Mouse (Mus musculus) forebrain, embryonic 10.5 days (tissue): ENCODE results near the gene Fam3c. TPM values are rescaled to one million over a fixed set of nuclear protein-coding genes. Genes with fewer than 3 reads are reported as not detected.

Experiments used
- DNase-seq: peaks from one replicate; pipeline ENCODE4 v3.0.0-alpha.2; 2017; ENCODE audit warnings: low spot score; ENCODE audit errors: extremely low spot score
- H3K27ac ChIP-seq: fragments of 300-500 bp; sonication (generic); 2 replicates; pipeline ENCODE4 v1.5.1; 2016; ENCODE audit warnings: mild to moderate bottlenecking
- H3K27me3 ChIP-seq: fragments of 300-500 bp; sonication (generic); 2 replicates; pipeline ENCODE4 v1.6.1; 2016; ENCODE audit warnings: mild to moderate bottlenecking; ENCODE audit not compliant: poor library complexity, severe bottlenecking
- H3K36me3 ChIP-seq: fragments of 300-500 bp; sonication (generic); replicated peaks from 2 replicates; pipeline ENCODE4 v1.6.1; 2016; ENCODE audit warnings: mild to moderate bottlenecking, moderate library complexity
- H3K4me1 ChIP-seq: fragments of 300-500 bp; sonication (generic); 2 replicates; pipeline ENCODE4 v1.6.1; 2016
- H3K4me3 ChIP-seq: fragments of 300-500 bp; sonication (generic); 2 replicates; pipeline ENCODE4 v1.5.1; 2016; ENCODE audit warnings: mild to moderate bottlenecking, moderate library complexity
- H3K9me3 ChIP-seq: fragments of 300-500 bp; sonication (generic); 2 replicates; pipeline ENCODE4 v1.6.1; 2016; ENCODE audit warnings: mild to moderate bottlenecking, moderate library complexity
- WGBS: fragments of 180-500 bp; shearing (Covaris S2); methylation state at CpG from one replicate; pipeline ENCODE4 v1.1.7; 2016; 5-methylcytosine and 5-hydroxymethylcytosine counted together
- polyA plus RNA-seq: library from polyadenylated mRNA; unstranded; fragments of >200 nt; fragmentation: Nextera tagmentation; extraction: Ambion mirVana; gene quantifications from 2 replicates; pipeline ENCODE4 v1.2.1, GENCODE M21; 2016

Fam3c gene
- polyA plus RNA-seq, 1 experiment from 2014 or later: 31.8 TPM

DNA sequence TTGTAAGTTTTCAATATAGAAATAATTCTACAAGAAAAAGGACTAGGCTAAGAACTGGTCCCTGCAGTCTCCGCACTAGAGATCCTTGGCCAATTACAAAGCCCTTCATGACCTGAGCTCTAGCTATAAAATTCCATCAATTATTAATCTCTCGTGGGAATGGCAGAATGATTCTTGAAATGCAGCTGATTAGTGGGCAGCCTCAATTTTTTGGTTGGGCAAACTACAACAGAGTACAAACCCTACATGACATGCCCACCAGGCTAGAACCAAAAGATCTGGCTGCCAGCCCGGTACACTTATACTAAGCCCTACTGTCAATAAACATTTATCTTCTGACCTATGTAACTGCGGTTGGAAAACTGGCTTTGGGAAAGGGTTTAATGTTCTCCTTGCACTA is 29.0 kb downstream of the Fam3c start:
- Histone ChIP-seq H3K4me3 (no peak overlapping the region), H3K36me3 (peaks cover 26% of the 10 kb centered on the region), H3K27me3 (no peaks in the 10 kb centered on the region), H3K9me3 (no peaks in the 10 kb centered on the region), H3K27ac (no peak overlapping the region), H3K4me1 (no peaks in the 10 kb centered on the region)
- no peak for DNase-seq
- 93% methylated on average over 4 of the region's 4 CpGs for WGBS

DNA sequence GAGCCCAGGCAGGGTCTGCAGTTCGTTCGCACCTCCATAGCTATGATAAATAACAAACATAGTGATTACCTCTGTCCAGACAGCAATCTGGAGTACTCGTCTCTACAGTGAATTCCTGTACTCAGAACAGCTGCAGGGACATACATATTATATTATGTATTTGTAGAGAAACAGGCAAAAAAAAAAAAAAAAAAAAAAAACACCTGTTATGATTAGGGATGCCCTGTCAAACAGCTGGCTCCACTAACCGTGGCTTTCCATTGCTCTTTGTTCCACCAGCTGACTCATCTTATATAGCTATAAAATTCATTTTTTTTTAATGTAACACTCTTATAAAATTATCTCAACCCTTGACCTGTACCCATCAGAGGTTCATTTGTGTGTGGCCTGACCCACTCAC is 29.8 kb downstream of the Fam3c start:
- DNase-seq: no peak
- 90% methylated on average over 4 of the region's 4 CpGs for WGBS
- Histone ChIP-seq H3K4me3 (no peak overlapping the region), H3K27ac (no peak overlapping the region), H3K9me3 (no peaks in the 10 kb centered on the region), H3K4me1 (no peaks in the 10 kb centered on the region), H3K27me3 (no peaks in the 10 kb centered on the region), H3K36me3 (peaks cover 31% of the 10 kb centered on the region)

DNA sequence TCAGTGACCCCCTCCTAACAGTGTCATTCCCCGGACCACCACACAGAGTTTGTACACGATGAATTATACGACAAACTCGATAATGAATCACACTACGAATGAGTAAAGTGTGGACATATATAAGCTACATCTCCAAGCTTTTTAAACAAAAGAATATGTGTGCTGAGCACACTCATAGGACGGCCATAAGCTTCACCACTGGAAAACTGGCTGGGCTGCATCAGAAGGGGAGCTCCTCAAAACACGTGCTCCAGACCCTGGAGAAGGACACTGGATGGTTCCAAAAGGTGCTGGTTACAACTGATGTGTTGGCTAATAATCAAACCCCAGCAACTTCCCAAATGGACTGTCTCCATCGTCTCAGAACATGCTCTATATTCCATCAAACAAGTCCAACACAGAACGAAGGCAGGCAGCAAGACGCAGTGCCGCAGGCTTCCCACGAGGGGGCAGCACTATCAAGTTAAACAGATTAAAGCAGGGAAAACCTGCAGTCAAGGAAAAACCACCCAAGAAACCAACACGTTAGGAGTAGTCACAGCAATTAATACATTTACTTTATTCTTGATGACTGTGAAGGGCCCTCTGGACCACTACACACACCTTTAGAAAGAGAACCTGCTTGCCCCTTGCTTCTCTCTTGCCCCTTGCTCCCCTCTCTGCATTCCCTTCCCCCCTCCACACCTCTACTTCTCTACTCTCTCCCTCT is 30.5 kb downstream of the Fam3c start:
- no peaks in the 10 kb centered on the region for H3K9me3 ChIP-seq
- H3K27me3 ChIP-seq: no peaks in the 10 kb centered on the region
- 62% methylated on average over 13 of the region's 13 CpGs for WGBS
- peaks cover 38% of the 10 kb centered on the region for H3K36me3 ChIP-seq
- H3K4me3 ChIP-seq: no peak overlapping the region
- H3K27ac ChIP-seq: no peak overlapping the region
- no peaks in the 10 kb centered on the region for H3K4me1 ChIP-seq
- peak; percentile 63 for DNase-seq

DNA sequence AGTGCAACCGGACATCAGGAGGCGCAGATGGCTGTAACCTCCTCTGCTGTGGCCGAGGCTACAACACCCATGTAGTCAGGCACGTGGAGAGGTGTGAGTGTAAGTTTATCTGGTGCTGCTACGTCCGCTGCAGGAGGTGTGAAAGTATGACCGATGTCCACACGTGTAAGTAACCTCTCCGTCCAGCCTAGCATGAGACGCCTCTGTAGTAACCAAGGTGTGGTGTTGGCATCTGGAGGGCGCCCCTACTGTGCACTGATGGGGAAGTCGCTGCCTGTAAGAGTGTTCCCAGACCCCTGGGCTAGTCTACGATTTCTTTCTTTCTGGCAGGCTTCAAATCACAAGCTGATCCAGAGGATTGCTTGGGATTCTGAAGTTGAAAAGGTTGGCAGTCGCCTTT is 58.0 kb downstream of the Fam3c start:
- no peaks in the 10 kb centered on the region for H3K9me3 ChIP-seq
- no peak for DNase-seq
- no peak overlapping the region for H3K4me3 ChIP-seq
- H3K36me3 ChIP-seq: no peaks in the 10 kb centered on the region
- 0 out of 2 replicates have a peak, but pooled peaks cover 9% of the 10 kb centered on the region for H3K27me3 ChIP-seq
- no peak overlapping the region for H3K27ac ChIP-seq
- WGBS: 63% methylated on average over 14 of the region's 14 CpGs
- H3K4me1 ChIP-seq: 0 out of 2 replicates have a peak, but pooled peaks cover 4% of the 10 kb centered on the region

DNA sequence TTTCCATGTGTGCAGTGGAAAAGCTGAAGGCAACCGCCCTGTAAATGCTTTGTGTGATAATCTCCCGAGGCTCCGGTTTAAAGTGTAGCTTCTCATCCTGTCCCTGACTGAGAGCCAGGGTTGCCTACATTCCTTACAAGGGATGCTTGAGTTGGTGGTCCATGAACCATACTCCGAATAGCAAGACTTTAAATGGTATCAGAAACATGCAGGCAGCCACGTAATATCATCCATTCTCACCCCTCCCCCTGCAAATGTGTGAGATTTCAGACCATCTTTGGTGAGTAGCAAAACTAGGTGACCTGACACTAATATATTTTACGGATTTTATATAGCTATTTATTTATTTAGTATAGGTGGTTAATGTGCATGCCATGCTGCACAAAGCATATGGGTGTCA is 59.0 kb downstream of the Fam3c start:
- no peak overlapping the region for H3K27ac ChIP-seq
- 0 out of 2 replicates have a peak, but pooled peaks cover 4% of the 10 kb centered on the region for H3K4me1 ChIP-seq
- H3K9me3 ChIP-seq: no peaks in the 10 kb centered on the region
- H3K4me3 ChIP-seq: no peak overlapping the region
- no peaks in the 10 kb centered on the region for H3K36me3 ChIP-seq
- DNase-seq: no peak
- WGBS: 85% methylated on average over 6 of the region's 6 CpGs
- peaks cover 15% of the 10 kb centered on the region for H3K27me3 ChIP-seq

DNA sequence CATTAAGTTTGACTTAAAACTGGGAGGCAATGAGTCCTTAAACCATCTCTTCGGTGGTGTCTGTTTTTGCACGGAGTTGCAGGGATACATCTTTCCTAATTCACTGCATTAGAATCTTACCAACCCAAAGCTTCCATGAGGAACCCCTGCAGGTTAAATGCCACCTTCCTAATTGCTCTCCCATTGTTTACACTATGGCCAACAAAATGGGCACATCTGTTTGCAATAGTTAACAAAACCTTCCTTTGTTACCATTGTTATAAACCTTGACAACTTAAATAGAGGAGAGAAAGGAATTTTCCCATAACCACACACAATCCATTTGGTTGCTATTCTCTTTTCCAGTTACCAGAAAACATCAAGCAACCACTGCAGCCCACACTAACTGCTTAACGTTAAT is 62.1 kb downstream of the Fam3c start:
- peaks cover 46% of the 10 kb centered on the region for H3K27me3 ChIP-seq
- DNase-seq: no peak
- no peaks in the 10 kb centered on the region for H3K9me3 ChIP-seq
- H3K4me1 ChIP-seq: peaks cover 13% of the 10 kb centered on the region
- H3K36me3 ChIP-seq: no peaks in the 10 kb centered on the region
- H3K27ac ChIP-seq: no peak overlapping the region
- H3K4me3 ChIP-seq: no peak overlapping the region
- 23% methylated on average over 3 of the region's 3 CpGs for WGBS

DNA sequence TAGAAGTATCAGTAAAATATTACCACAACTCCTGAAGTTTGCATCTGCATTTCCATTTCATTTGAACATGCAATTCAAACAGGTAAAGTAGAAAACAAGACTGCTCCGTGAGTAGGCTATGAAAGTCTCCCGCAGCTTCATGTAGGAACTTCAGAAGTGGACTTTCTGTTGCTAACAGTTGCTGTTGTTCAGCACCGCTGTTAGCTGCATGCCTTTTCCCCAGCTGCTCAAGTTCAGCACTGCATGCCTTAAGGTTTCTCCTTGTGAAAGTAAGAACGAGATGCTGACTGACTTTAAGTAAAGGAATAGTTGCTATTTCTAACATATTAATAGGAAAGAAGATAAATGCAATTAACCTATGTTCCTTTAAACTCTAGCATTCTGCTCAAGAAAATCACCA is 64.0 kb downstream of the Fam3c start:
- 51% methylated on average over 4 of the region's 4 CpGs for WGBS
- H3K27me3 ChIP-seq: peaks cover 58% of the 10 kb centered on the region
- H3K4me3 ChIP-seq: no peak overlapping the region
- no peak for DNase-seq
- peaks cover 28% of the 10 kb centered on the region for H3K4me1 ChIP-seq
- H3K27ac ChIP-seq: no peak overlapping the region
- H3K9me3 ChIP-seq: no peaks in the 10 kb centered on the region
- H3K36me3 ChIP-seq: no peaks in the 10 kb centered on the region

DNA sequence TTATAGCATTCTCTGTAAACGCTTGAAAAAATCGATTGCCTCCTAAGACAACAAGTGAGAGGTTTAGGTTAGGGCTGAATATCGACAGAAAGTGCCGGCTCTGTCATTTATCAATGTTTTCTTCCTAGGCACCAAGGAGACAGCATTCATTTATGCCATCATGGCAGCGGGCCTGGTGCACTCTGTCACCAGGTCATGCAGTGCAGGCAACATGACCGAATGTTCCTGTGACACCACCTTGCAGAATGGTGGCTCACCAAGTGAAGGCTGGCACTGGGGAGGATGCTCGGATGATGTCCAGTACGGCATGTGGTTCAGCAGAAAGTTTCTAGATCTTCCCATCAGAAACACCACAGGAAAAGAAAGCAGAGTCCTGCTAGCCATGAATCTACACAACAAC is 65.3 kb downstream of the Fam3c start:
- Histone ChIP-seq H3K4me3 (no peak overlapping the region), H3K9me3 (no peaks in the 10 kb centered on the region), H3K27ac (no peak overlapping the region), H3K27me3 (peaks cover 71% of the 10 kb centered on the region), H3K4me1 (peaks cover 28% of the 10 kb centered on the region), H3K36me3 (no peaks in the 10 kb centered on the region)
- 80% methylated on average over 8 of the region's 8 CpGs for WGBS
- DNase-seq: no peak

DNA sequence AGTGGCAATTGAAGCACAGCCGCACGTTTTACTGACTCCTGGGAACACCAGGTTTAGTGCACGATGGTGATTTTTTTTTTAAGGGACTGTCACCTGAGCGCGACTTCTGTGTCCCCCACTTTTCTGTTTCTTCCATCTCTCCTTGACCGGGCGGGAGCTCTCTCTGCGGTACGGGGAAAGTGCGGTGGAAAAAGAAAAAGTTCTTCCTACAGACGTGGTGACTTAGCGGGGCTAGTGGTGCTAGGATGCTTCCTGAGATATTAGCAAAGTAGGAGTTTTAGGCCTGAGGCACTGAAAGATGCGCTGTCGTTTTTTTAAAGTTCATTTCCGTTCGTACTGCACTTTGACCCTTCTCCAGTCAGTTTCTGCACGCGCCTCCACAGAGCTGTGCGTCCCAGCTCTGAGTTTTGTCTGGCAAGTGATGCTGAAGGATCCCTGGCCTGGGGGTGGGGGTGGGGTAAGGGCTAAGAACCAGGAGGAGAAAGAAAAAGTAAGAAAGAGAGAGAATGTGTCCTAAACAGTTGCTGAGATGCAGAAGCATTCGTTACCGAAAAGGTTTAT is 66.5 kb downstream of the Fam3c start:
- H3K4me1 ChIP-seq: peaks cover 28% of the 10 kb centered on the region
- no peaks in the 10 kb centered on the region for H3K9me3 ChIP-seq
- peak overlapping the region; percentile 57 for H3K4me3 ChIP-seq
- no peak overlapping the region for H3K27ac ChIP-seq
- peaks cover 68% of the 10 kb centered on the region for H3K27me3 ChIP-seq
- H3K36me3 ChIP-seq: no peaks in the 10 kb centered on the region
- 1% methylated on average over 21 of the region's 21 CpGs for WGBS
- no peak for DNase-seq

DNA sequence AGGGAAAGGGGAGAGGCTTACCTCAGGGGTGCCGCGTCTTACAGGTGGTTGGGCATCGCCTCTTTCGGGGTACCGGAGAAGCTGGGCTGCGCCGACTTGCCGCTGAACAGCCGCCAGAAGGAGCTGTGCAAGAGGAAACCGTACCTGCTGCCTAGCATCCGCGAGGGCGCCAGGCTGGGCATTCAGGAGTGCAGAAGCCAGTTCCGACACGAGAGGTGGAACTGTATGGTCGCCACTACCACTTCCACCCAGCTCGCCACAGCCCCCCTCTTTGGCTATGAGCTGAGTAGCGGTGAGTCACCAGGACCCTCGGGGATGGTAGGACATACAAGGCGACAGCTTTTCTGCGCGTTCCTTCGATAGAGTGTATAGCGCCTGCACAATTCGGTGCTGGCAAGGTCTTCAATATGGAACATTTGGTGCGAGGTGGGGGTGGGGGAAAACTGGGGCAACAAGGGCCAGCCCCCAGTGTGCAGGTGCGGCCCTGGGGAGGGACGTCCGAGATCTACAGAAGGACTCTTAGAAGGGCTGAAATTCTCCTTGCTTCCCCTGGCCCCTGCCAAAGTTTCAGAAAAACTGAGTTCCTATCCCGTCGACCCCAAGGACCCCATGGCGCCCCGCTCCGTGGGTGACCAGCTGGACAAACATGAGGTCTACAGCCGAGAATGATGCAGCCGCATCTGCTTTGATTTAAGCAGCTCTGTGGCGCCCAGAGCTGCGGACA is 67.1 kb downstream of the Fam3c start:
- H3K9me3 ChIP-seq: no peaks in the 10 kb centered on the region
- no peak overlapping the region; the same call in 1 of the 2 replicates for H3K27ac ChIP-seq
- H3K27me3 ChIP-seq: peaks cover 68% of the 10 kb centered on the region
- no peaks in the 10 kb centered on the region for H3K36me3 ChIP-seq
- under 1% methylated on average over 38 of the region's 38 CpGs for WGBS
- H3K4me1 ChIP-seq: peaks cover 25% of the 10 kb centered on the region
- peak; percentile 56 for DNase-seq
- H3K4me3 ChIP-seq: peak overlapping the region; percentile 57

DNA sequence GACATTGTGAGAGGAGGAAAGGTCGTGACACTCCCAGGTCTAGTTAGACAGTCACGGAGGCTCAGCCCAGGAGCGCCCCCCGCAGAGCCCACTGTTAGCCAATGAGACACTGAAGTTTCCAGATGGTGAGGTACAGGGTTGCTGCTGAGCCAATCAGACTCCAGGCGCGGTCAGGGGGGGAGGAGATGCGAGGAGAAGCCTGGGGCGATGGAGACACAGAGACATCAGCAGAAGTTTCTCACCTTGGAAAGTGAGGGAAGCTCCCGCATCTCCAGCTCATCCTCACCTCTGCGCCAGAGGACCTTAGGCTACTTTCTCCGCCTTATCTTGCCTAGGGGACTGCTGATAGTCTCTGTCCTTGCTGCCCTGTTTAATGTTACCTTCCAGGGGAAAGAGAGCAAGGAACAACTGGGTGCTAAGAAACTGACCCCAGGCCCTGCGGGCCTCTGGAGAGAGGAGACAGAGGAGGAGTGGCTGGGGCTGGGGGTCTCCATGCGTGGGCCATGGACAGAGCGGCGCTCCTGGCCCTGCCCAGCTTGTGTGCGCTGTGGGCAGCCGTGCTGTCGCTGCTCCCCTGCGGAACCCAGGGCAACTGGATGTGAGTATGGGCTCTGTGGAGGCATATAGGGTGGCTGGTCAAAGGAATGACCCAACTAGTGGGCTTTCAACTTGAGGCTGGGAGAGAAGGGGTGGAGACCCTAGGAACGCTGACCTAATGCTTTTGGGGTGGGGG is 67.9 kb downstream of the Fam3c start, which contains the start of gene Wnt16:
Gene Wnt16, plus strand, starts transcription at position 224 of the 733 bp plus-strand sequence.
- Histone ChIP-seq H3K4me3 (peak within 1 kb of the TSS; percentile 57), H3K9me3 (no peaks in the 10 kb centered on the region), H3K27ac (no peak within 1 kb of the TSS; the same call in 1 of the 2 replicates), H3K4me1 (peaks cover 24% of the 10 kb centered on the region), H3K27me3 (peaks cover 68% of the 10 kb centered on the region), H3K36me3 (no peaks in the 10 kb centered on the region)
- under 1% methylated on average over 20 of the region's 20 CpGs for WGBS
- DNase-seq: peak; percentile 61

DNA sequence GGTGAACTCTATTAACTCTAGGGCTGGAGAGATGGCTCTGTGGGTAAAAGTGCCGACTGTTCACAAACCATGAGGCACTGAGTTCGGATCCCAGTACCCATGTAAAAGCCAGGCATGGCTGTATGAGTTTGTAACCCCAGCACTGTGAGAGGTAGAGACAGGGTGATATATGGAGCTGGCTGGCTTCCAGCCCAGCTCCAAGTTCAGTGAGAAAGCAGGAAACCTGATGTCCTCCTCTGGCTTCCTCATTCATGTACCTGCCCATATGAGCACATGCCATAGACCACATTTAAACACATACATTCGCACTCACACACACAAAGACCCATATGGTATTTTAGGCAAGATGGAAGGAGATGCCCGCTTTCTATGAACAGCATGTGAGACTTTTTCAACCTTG is 73.6 kb downstream of the Fam3c start:
- Histone ChIP-seq H3K36me3 (no peaks in the 10 kb centered on the region), H3K27me3 (peaks cover 17% of the 10 kb centered on the region), H3K27ac (no peak overlapping the region), H3K9me3 (no peaks in the 10 kb centered on the region), H3K4me3 (no peak overlapping the region), H3K4me1 (peaks cover 6% of the 10 kb centered on the region; the same call in 1 of the 2 replicates)
- 91% methylated on average over 4 of the region's 4 CpGs for WGBS
- no peak for DNase-seq
